Mouse (Mus musculus): ENCODE data around the gene Flnc. TPM values are rescaled to one million over a fixed set of nuclear protein-coding genes. Genes with fewer than 3 reads are reported as not detected.

Gene Flnc
- total and polyA plus RNA-seq, 2 experiments from 2014 or later: 1.8 to 19.4 TPM

- DNase-seq (ENCODE audit: low spot score): peak; percentile 22
- TF ChIP-seq CTCF (IDR thresholded peaks at IDR 0.05; ENCODE audit: low read depth): no peak
- no peaks in the 10 kb centered on the region for H3K4me1 ChIP-seq (ENCODE audit: insufficient read depth, low read length)
- WGBS: 58% methylated on average over 6 of the region's 6 CpGs
- peaks cover 27% of the 10 kb centered on the region for H3K36me3 ChIP-seq (ENCODE audit: insufficient read depth, low read length)
- no peaks in the 10 kb centered on the region for H3K27me3 ChIP-seq (ENCODE audit: insufficient read depth, low read length)
- no peak for ATAC-seq
- H3K9me3 ChIP-seq (ENCODE audit: low read length): no peaks in the 10 kb centered on the region
- no peak overlapping the region for H3K4me2 ChIP-seq (ENCODE audit: low read depth, low read length)
- no peak overlapping the region for H3K9ac ChIP-seq (replicated peaks; ENCODE audit: low read length)
- no peak overlapping the region for H3K4me3 ChIP-seq (ENCODE audit: low read length)
- no peak overlapping the region for H3K27ac ChIP-seq
These were observed 26.6 kb upstream of the Flnc start for GRCm38 (mm10) chr6:29406412-29406811.

GRCm38 (mm10) chr6:29415446-29415845, 17.6 kb upstream of the Flnc start:
- peaks cover 51% of the 10 kb centered on the region for H3K36me3 ChIP-seq (ENCODE audit: insufficient read depth, low read length)
- no peaks in the 10 kb centered on the region for H3K9me3 ChIP-seq (ENCODE audit: low read length)
- WGBS: 88% methylated on average over 9 of the region's 9 CpGs

GRCm38 (mm10) chr6:29420596-29420995, 12.5 kb upstream of the Flnc start:
- Histone ChIP-seq H3K9me3 (ENCODE audit: low read length) (no peaks in the 10 kb centered on the region), H3K36me3 (ENCODE audit: insufficient read depth, low read length) (peaks cover 19% of the 10 kb centered on the region), H3K4me3 (ENCODE audit: low read length) (no peak overlapping the region), H3K4me1 (ENCODE audit: insufficient read depth, low read length) (no peaks in the 10 kb centered on the region), H3K9ac (replicated peaks; ENCODE audit: low read length) (no peak overlapping the region), H3K27ac (no peak overlapping the region), H3K4me2 (ENCODE audit: low read depth, low read length) (no peak overlapping the region), H3K27me3 (ENCODE audit: insufficient read depth, low read length) (no peaks in the 10 kb centered on the region)
- ATAC-seq (no peak), DNase-seq (ENCODE audit: low spot score) (no peak)
- TF ChIP-seq CTCF (IDR thresholded peaks at IDR 0.05; ENCODE audit: low read depth): no peak
- 95% methylated on average over 2 of the region's 2 CpGs for WGBS

More at GRCm38 (mm10) chr6:29415446-29415845, 17.6 kb upstream of the Flnc start:
- TF ChIP-seq CTCF (IDR thresholded peaks at IDR 0.05; ENCODE audit: low read depth): no peak
- Histone ChIP-seq H3K4me1 (ENCODE audit: insufficient read depth, low read length) (no peaks in the 10 kb centered on the region), H3K9ac (replicated peaks; ENCODE audit: low read length) (no peak overlapping the region), H3K27ac (no peak overlapping the region), H3K4me2 (ENCODE audit: low read depth, low read length) (no peak overlapping the region), H3K4me3 (ENCODE audit: low read length) (no peak overlapping the region), H3K27me3 (ENCODE audit: insufficient read depth, low read length) (no peaks in the 10 kb centered on the region)
- no peak for ATAC-seq
- no peak for DNase-seq (ENCODE audit: low spot score)

- ATAC-seq: no peak
These were observed 7.9 kb upstream of the Flnc start for GRCm38 (mm10) chr6:29425118-29425517.

GRCm38 (mm10) chr6:29426331-29426730, 6.7 kb upstream of the Flnc start:
- Histone ChIP-seq H3K9me3 (ENCODE audit: low read length) (no peaks in the 10 kb centered on the region), H3K27ac (no peak overlapping the region), H3K36me3 (ENCODE audit: insufficient read depth, low read length) (no peaks in the 10 kb centered on the region), H3K4me3 (ENCODE audit: low read length) (no peak overlapping the region), H3K9ac (replicated peaks; ENCODE audit: low read length) (no peak overlapping the region), H3K4me2 (ENCODE audit: low read depth, low read length) (no peak overlapping the region), H3K4me1 (ENCODE audit: insufficient read depth, low read length) (no peaks in the 10 kb centered on the region), H3K27me3 (ENCODE audit: insufficient read depth, low read length) (no peaks in the 10 kb centered on the region)
- 85% methylated on average over 6 of the region's 6 CpGs for WGBS
- no peak for TF ChIP-seq CTCF (IDR thresholded peaks at IDR 0.05; ENCODE audit: low read depth)
- DNase-seq (ENCODE audit: low spot score) (no peak), ATAC-seq (no peak)

More at GRCm38 (mm10) chr6:29425118-29425517, 7.9 kb upstream of the Flnc start:
- Histone ChIP-seq H3K4me2 (ENCODE audit: low read depth, low read length) (no peak overlapping the region), H3K9me3 (ENCODE audit: low read length) (no peaks in the 10 kb centered on the region), H3K27me3 (ENCODE audit: insufficient read depth, low read length) (no peaks in the 10 kb centered on the region), H3K4me3 (ENCODE audit: low read length) (no peak overlapping the region), H3K4me1 (ENCODE audit: insufficient read depth, low read length) (no peaks in the 10 kb centered on the region), H3K27ac (no peak overlapping the region), H3K9ac (replicated peaks; ENCODE audit: low read length) (no peak overlapping the region), H3K36me3 (ENCODE audit: insufficient read depth, low read length) (no peaks in the 10 kb centered on the region)
- WGBS: 73% methylated on average over 8 of the region's 8 CpGs
- no peak for TF ChIP-seq CTCF (IDR thresholded peaks at IDR 0.05; ENCODE audit: low read depth)
- DNase-seq (ENCODE audit: low spot score): no peak

- 0 out of 2 replicates have a peak, but pooled peaks cover 5% of the 10 kb centered on the region for H3K4me1 ChIP-seq (ENCODE audit: insufficient read depth, low read length)
- H3K36me3 ChIP-seq (ENCODE audit: insufficient read depth, low read length): no peaks in the 10 kb centered on the region
- no peak overlapping the region for H3K9ac ChIP-seq (replicated peaks; ENCODE audit: low read length)
- H3K4me3 ChIP-seq (ENCODE audit: low read length): no peak overlapping the region
- no peak overlapping the region for H3K4me2 ChIP-seq (ENCODE audit: low read depth, low read length)
- no peak overlapping the region for H3K27ac ChIP-seq
- H3K27me3 ChIP-seq (ENCODE audit: insufficient read depth, low read length): peaks cover 4% of the 10 kb centered on the region
- WGBS: 54% methylated on average over 4 of the region's 4 CpGs
- no peak for TF ChIP-seq CTCF (IDR thresholded peaks at IDR 0.05; ENCODE audit: low read depth)
- DNase-seq (ENCODE audit: low spot score) (no peak), ATAC-seq (no peak)
- no peaks in the 10 kb centered on the region for H3K9me3 ChIP-seq (ENCODE audit: low read length)
These were observed 4.9 kb upstream of the Flnc start for GRCm38 (mm10) chr6:29428171-29428570.

- no peak overlapping the region for H3K9ac ChIP-seq (replicated peaks; ENCODE audit: low read length)
- 52% methylated on average over 15 of the region's 15 CpGs for WGBS
- ATAC-seq (no peak), DNase-seq (ENCODE audit: low spot score) (no peak)
- peaks cover 13% of the 10 kb centered on the region for H3K27me3 ChIP-seq (ENCODE audit: insufficient read depth, low read length)
- no peak overlapping the region for H3K4me3 ChIP-seq (ENCODE audit: low read length)
- no peaks in the 10 kb centered on the region for H3K9me3 ChIP-seq (ENCODE audit: low read length)
- H3K4me1 ChIP-seq (ENCODE audit: insufficient read depth, low read length): 0 out of 2 replicates have a peak, but pooled peaks cover 7% of the 10 kb centered on the region
- H3K27ac ChIP-seq: no peak overlapping the region
- H3K36me3 ChIP-seq (ENCODE audit: insufficient read depth, low read length): no peaks in the 10 kb centered on the region
- H3K4me2 ChIP-seq (ENCODE audit: low read depth, low read length): no peak overlapping the region
- TF ChIP-seq CTCF (IDR thresholded peaks at IDR 0.05; ENCODE audit: low read depth): 0 out of 2 replicates have a peak, but pooled peaks have one; percentile 10
These were observed 2.2 kb upstream of the Flnc start for GRCm38 (mm10) chr6:29430681-29431420.

Data from hindbrain, postnatal 0 days (tissue).